Mouse (Mus musculus): ENCODE measurements at regions not wholly inside any gene's neighbourhood (a gene's known extent, or its start where the extent isn't known, plus 50 kb on each side); places are given as distances from the start of the nearest gene placed in this dataset.

GRCm38 (mm10) chr1:177667041-177667791 is 62.4 kb upstream of the 1700016C15Rik start:
- DNase-seq (ENCODE audit: low spot score in 2 of 2): no peak

GRCm38 (mm10) chr1:177670576-177670975 is 59.0 kb upstream of the 1700016C15Rik start:
- DNase-seq (ENCODE audit: low spot score in 2 of 2): no peak

- DNase-seq (ENCODE audit: low spot score in 2 of 2): no peak
These were observed 53.0 kb upstream of the 1700016C15Rik start for GRCm38 (mm10) chr1:177676657-177677056.

GRCm38 (mm10) chr1:177678832-177679231 is 50.8 kb upstream of the 1700016C15Rik start:
- no peak for DNase-seq (ENCODE audit: low spot score in 2 of 2)
